Mouse (Mus musculus) neutrophil, adult 65 days (primary cell): ENCODE results near the gene Plod2. TPM values are rescaled to one million over a fixed set of nuclear protein-coding genes. Genes with fewer than 3 reads are reported as not detected.

Source experiments
- total RNA-seq: library from RNA; stranded (reverse); gene quantifications from 2 replicates; pipeline ENCODE4 v1.2.4, GENCODE M21; 2023

Gene Plod2
- 0.32 and 0.82 TPM in 2 replicates for total RNA-seq

GRCm38 (mm10) chr9:92541977-92542561, at the start of gene Plod2:
Plod2 (plus strand) TSS chr9:92542223.

Other genes starting within 250 kb of the Plod2 start
- gene 1700057G04Rik, start 232.8 kb upstream of the Plod2 start, total RNA-seq, result 0.73 TPM in 1 of 2 replicates, not detected in the other
- gene Plscr4, start 84.8 kb upstream of the Plod2 start, total RNA-seq, result 0.11 TPM in 1 of 2 replicates, not detected in the other